Mouse (Mus musculus) erythroblast, embryonic 14.5 days (primary cell): ENCODE results near the gene Trmt61a. TPM values are rescaled to one million over a fixed set of nuclear protein-coding genes. Genes with fewer than 3 reads are reported as not detected.

Experiments
- H3K27me3 ChIP-seq: 2 replicates; pipeline ENCODE4 v1.6.1; 2012; ENCODE audit warnings: inconsistent platforms; ENCODE audit not compliant: control insufficient read depth
- H3K36me3 ChIP-seq: 2 replicates; pipeline ENCODE4 v1.6.1; 2012; ENCODE audit warnings: mild to moderate bottlenecking, inconsistent platforms; ENCODE audit not compliant: control insufficient read depth
- H3K4me1 ChIP-seq: 2 replicates; pipeline ENCODE4 v1.6.1; 2012; ENCODE audit warnings: inconsistent platforms; ENCODE audit not compliant: control insufficient read depth
- H3K4me3 ChIP-seq: replicated peaks from 2 replicates; pipeline ENCODE3; 2012; ENCODE audit warnings: moderate library complexity, mild to moderate bottlenecking, inconsistent platforms
- H3K9me3 ChIP-seq: 2 replicates; pipeline ENCODE4 v1.6.1; 2012; ENCODE audit warnings: low read length, inconsistent platforms, mixed read lengths; ENCODE audit not compliant: control insufficient read depth
- GATA1 ChIP-seq: IDR thresholded peaks from 2 replicates; pipeline ENCODE4 v1.6.1; 2012; ENCODE audit warnings: low read length, inconsistent platforms, mixed read lengths
- TAL1 ChIP-seq: IDR thresholded peaks from 3 replicates; pipeline ENCODE4 v1.6.1; 2012; ENCODE audit warnings: low read length, inconsistent platforms, mixed read lengths
- polyA plus RNA-seq: library from polyadenylated mRNA; stranded (reverse); fragments of >175 nt; gene quantifications from 2 replicates; pipeline ENCODE4 v1.2.3, GENCODE M21; 2012

The Trmt61a gene
- polyA plus RNA-seq, 1 experiment = 0.96 TPM

DNA sequence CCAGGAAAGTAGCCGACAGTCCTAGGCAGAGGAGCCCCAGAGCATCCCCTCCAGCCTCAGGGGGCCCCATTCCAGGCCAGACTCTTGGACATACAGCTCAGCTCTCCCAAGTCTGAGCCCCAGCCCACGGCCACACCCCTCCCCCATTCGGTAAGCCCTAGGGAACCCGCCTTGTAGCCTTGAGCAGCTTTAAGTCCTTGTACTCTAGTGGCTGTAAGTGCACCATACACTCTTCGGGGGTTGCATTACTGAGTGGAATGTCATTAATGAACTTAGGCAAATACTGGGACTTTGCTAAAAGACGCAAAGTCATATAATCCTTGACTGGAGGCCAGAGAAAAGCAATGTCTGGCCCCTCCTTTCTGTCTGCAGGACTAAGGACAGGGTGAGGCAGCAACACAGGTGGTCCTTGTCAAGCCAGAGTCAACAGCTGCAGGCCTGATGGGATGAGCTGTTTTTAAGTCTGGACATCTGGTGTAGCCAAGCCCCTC lies 13.7 kb upstream of the Trmt61a start:
- H3K36me3 ChIP-seq = peaks cover 12% of the 10 kb centered on the region
- no peak overlapping the region for H3K4me3 ChIP-seq
- H3K9me3 ChIP-seq = no peaks in the 10 kb centered on the region
- H3K27me3 ChIP-seq = peaks cover 10% of the 10 kb centered on the region
- TF ChIP-seq GATA1 = no peak
- H3K4me1 ChIP-seq = peaks cover 7% of the 10 kb centered on the region

- Histone ChIP-seq H3K4me1 (peaks cover 7% of the 10 kb centered on the region), H3K4me3 (no peak overlapping the region), H3K9me3 (no peaks in the 10 kb centered on the region; the same call in 1 of the 2 replicates), H3K36me3 (peaks cover 5% of the 10 kb centered on the region), H3K27me3 (peaks cover 21% of the 10 kb centered on the region)
- no peak for TF ChIP-seq GATA1
- TF ChIP-seq TAL1 = no peak
These were observed 12.6 kb upstream of the Trmt61a start for GRCm38 (mm10) chr12:111665041-111665880.

DNA sequence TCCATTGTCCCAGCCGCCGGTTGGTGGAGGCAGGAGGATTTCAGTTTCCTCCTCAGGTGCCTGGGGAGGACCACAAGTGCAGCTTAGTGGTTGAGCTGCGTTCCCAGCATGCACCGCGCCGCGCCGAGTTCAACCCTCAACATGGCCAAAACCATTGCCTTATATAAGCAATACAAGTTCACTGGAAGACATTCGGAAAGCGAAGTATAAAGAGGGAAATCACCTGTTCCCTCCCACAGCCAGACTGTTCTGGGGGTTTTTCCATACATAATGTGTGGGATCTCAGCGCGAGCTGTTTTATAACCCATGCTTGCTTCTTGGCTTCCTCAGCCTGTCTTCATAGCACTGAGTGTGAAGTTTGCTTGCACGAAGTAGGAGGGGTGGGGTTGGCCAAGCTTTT lies 11.5 kb upstream of the Trmt61a start:
- Histone ChIP-seq H3K9me3 (peaks cover 4% of the 10 kb centered on the region; the same call in 1 of the 2 replicates), H3K27me3 (peaks cover 32% of the 10 kb centered on the region), H3K4me1 (peaks cover 13% of the 10 kb centered on the region), H3K4me3 (no peak overlapping the region), H3K36me3 (peaks cover 2% of the 10 kb centered on the region)
- no peak for TF ChIP-seq GATA1
- TF ChIP-seq TAL1 = no peak

- peaks cover 22% of the 10 kb centered on the region for H3K4me1 ChIP-seq
These were observed 10.5 kb upstream of the Trmt61a start for GRCm38 (mm10) chr12:111667421-111667820.

DNA sequence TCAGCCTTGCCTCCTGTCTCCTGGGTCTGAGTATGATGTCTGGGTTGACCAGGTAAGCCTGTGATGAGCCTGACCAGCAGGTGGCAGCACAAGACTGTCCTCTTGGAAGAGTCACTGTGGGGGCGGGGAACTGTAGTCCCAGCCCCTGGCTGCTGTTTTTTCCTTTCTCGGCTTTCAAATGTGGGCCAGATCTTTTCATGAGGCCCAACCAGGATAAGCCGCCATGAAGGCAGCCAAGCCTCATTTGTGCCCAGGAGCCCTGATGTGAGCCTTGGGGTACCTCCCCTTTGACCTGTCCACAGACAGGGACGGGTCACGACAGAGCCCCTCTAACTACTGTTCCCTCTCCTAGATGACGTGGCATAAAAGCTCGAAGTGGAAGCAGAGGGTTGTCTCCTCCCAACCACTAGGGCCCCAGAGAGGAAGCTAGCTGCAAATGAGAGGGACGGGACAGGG lies 9.4 kb upstream of the Trmt61a start:
- H3K9me3 ChIP-seq = peaks cover 7% of the 10 kb centered on the region; the same call in 1 of the 2 replicates
- peaks cover 24% of the 10 kb centered on the region for H3K4me1 ChIP-seq
- peak overlapping the region; percentile 32 for H3K4me3 ChIP-seq
- H3K36me3 ChIP-seq = no peaks in the 10 kb centered on the region; the same call in none of the 2 replicates
- peaks cover 53% of the 10 kb centered on the region for H3K27me3 ChIP-seq
- TF ChIP-seq TAL1 (no peak), GATA1 (no peak)

More at GRCm38 (mm10) chr12:111667421-111667820, 10.5 kb upstream of the Trmt61a start:
- Histone ChIP-seq H3K4me3 (no peak overlapping the region), H3K27me3 (peaks cover 43% of the 10 kb centered on the region), H3K36me3 (no peaks in the 10 kb centered on the region; the same call in none of the 2 replicates), H3K9me3 (peaks cover 7% of the 10 kb centered on the region; the same call in 1 of the 2 replicates)
- TF ChIP-seq TAL1 (no peak), GATA1 (no peak)

- Histone ChIP-seq H3K4me3 (no peak overlapping the region), H3K27me3 (peaks cover 60% of the 10 kb centered on the region), H3K9me3 (peaks cover 7% of the 10 kb centered on the region; the same call in 1 of the 2 replicates), H3K36me3 (no peaks in the 10 kb centered on the region; the same call in none of the 2 replicates), H3K4me1 (peaks cover 24% of the 10 kb centered on the region)
- TF ChIP-seq TAL1 (no peak), GATA1 (no peak)
These were observed 8.7 kb upstream of the Trmt61a start for GRCm38 (mm10) chr12:111669000-111669788.

DNA sequence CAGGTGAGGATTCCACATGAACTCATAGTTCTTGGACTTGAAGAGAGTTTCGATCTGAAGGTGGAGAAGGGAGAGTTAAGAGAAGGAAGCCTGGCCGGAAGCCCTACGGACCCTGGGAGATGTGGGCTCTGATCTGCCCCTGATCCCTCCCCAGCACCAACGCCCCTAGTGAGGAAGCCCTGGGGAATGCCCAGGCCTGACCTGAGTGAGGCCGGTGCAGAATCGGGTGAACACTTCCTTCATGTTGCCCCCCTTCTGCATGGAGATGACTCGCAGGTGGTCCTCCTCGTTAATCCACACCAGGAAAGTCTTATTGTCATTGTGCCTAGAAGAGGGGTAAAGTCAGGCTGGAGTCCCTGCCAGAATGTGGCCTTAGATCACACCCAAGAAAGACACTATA lies 7.9 kb upstream of the Trmt61a start:
- H3K4me1 ChIP-seq = peaks cover 24% of the 10 kb centered on the region
- H3K9me3 ChIP-seq = peaks cover 7% of the 10 kb centered on the region; the same call in 1 of the 2 replicates
- H3K27me3 ChIP-seq = peaks cover 67% of the 10 kb centered on the region

GRCm38 (mm10) chr12:111670371-111670971 lies 7.4 kb upstream of the Trmt61a start:
- Histone ChIP-seq H3K4me3 (no peak overlapping the region), H3K27me3 (peaks cover 72% of the 10 kb centered on the region), H3K9me3 (peaks cover 7% of the 10 kb centered on the region; the same call in 1 of the 2 replicates), H3K36me3 (no peaks in the 10 kb centered on the region), H3K4me1 (peaks cover 24% of the 10 kb centered on the region)
- TF ChIP-seq TAL1 = no peak
- TF ChIP-seq GATA1 = no peak

More for the DNA sequence above, 7.9 kb upstream of the Trmt61a start:
- TF ChIP-seq TAL1 = no peak
- TF ChIP-seq GATA1 = no peak
- Histone ChIP-seq H3K4me3 (no peak overlapping the region), H3K36me3 (no peaks in the 10 kb centered on the region; the same call in none of the 2 replicates)
